Mouse (Mus musculus) midbrain, embryonic 12.5 days (tissue): ENCODE results near the gene Dexi. TPM values are rescaled to one million over a fixed set of nuclear protein-coding genes. Genes with fewer than 3 reads are reported as not detected.

Experiments
- ATAC-seq: fragments of 200-750 bp; cut with Nextera tagmentation; 2 replicates; pipeline ENCODE4 v1.8.0; 2017; ENCODE audit warnings: low read depth, moderate TSS enrichment, moderate library complexity; ENCODE audit not compliant: low FRiP score
- H3K27ac ChIP-seq: fragments of 300-500 bp; sonication (generic); replicated peaks from 2 replicates; pipeline ENCODE4 v1.5.1; 2016; ENCODE audit warnings: mild to moderate bottlenecking
- H3K27me3 ChIP-seq: fragments of 300-500 bp; sonication (generic); 2 replicates; pipeline ENCODE4 v1.6.1; 2016; ENCODE audit warnings: mild to moderate bottlenecking
- H3K36me3 ChIP-seq: fragments of 300-500 bp; sonication (generic); 2 replicates; pipeline ENCODE4 v1.6.1; 2016
- H3K4me1 ChIP-seq: fragments of 300-500 bp; sonication (generic); 2 replicates; pipeline ENCODE4 v1.6.1; 2016
- H3K4me2 ChIP-seq: fragments of 300-500 bp; sonication (generic); replicated peaks from 2 replicates; pipeline ENCODE4 v1.6.1; 2016; ENCODE audit warnings: mild to moderate bottlenecking, moderate library complexity
- H3K4me3 ChIP-seq: fragments of 300-500 bp; sonication (generic); 2 replicates; pipeline ENCODE4 v1.5.1; 2016; ENCODE audit warnings: mild to moderate bottlenecking
- H3K9ac ChIP-seq: fragments of 300-500 bp; sonication (generic); replicated peaks from 2 replicates; pipeline ENCODE4 v1.6.1; 2016; ENCODE audit warnings: mild to moderate bottlenecking, moderate library complexity
- H3K9me3 ChIP-seq: fragments of 300-500 bp; sonication (generic); 2 replicates; pipeline ENCODE4 v1.6.1; 2016; ENCODE audit warnings: mild to moderate bottlenecking
- WGBS: fragments of 180-500 bp; shearing (Covaris S2); methylation state at CpG from one replicate; pipeline ENCODE4 v1.1.7; 2016; 5-methylcytosine and 5-hydroxymethylcytosine counted together
- polyA plus RNA-seq: library from polyadenylated mRNA; unstranded; fragments of >200 nt; fragmentation: Nextera tagmentation; extraction: Ambion mirVana; gene quantifications from 2 replicates; pipeline ENCODE4 v1.2.1, GENCODE M21; 2016

Gene Dexi
- polyA plus RNA-seq, 1 experiment from 2014 or later = 26.2 TPM

DNA sequence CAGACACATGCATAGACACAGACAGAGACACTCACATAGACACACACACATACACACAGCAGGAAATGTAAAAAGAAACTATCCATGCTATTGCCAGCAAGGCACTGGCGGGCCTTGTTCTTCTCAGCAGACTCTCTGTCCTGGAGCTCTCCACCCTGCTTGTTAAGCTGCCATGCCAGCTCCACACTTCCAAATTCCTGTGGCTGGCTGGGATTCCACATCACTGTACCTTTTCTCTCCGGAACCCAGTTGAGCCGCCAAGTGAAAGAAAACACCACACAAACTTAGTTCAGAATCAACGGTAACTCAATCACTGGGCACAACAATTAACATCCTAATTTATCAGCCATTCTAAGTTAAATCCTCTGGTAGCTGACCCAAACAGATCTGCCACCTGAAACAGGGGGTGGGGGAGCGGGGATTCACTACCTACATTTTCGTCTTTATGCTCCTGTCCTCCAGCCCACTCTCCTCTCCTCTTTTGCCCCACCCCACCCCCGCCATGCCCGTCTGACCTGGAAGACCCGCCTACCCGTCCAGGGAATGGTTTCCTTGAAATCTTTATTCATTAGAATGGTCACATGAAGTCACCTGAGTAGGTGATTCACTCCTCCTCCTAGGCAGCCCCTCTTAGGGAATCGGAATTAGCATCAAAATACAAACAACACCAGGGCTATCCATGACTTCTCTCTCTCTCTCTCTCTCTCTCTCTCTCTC is 75.3 kb downstream of the Dexi start:
- ATAC-seq = no peak
- Histone ChIP-seq H3K4me2 (no peak overlapping the region), H3K4me1 (no peaks in the 10 kb centered on the region), H3K27ac (no peak overlapping the region), H3K27me3 (no peaks in the 10 kb centered on the region), H3K9me3 (no peaks in the 10 kb centered on the region), H3K4me3 (no peak overlapping the region), H3K9ac (no peak overlapping the region), H3K36me3 (no peaks in the 10 kb centered on the region)
- 39% methylated on average over 11 of the region's 11 CpGs for whole genome bisulfite sequencing

DNA sequence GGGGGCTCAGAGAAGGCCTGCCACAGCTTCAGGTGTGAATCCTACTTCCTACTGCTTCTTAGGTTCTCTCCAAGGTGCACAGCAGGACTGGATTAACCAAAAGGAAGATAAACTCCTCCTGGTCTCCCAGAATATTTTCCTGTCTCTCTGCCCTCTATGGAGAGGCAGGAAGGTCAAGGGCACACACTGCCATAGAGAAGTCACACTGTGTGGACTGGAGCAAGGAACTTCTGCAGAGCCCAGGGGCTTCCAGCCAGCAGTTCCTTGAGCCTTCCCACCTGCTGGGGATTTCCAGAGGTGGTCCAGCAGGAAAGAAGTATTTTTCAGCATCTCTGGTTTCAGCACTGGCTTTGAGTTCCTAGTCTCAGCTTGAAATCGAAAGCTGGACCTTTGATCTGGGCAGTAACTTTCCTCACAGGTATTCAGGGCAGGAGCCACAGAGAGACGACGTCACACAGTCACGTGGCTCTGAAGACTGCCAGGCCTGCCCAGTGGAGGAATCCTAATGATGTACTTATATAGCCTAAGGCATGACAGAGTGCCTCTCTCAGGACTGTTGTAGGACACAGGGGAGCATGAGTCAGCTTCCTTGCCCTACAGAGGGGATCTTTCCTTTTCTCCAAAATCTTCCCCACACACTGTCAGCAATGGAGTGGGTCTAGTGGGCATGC is 77.7 kb downstream of the Dexi start:
- WGBS = 48% methylated on average over 4 of the region's 4 CpGs
- H3K9me3 ChIP-seq = no peaks in the 10 kb centered on the region
- no peaks in the 10 kb centered on the region for H3K27me3 ChIP-seq
- no peak overlapping the region for H3K4me3 ChIP-seq
- H3K4me2 ChIP-seq = no peak overlapping the region
- no peak overlapping the region for H3K27ac ChIP-seq
- no peak for ATAC-seq
- no peaks in the 10 kb centered on the region for H3K36me3 ChIP-seq
- H3K9ac ChIP-seq = no peak overlapping the region
- no peaks in the 10 kb centered on the region for H3K4me1 ChIP-seq

DNA sequence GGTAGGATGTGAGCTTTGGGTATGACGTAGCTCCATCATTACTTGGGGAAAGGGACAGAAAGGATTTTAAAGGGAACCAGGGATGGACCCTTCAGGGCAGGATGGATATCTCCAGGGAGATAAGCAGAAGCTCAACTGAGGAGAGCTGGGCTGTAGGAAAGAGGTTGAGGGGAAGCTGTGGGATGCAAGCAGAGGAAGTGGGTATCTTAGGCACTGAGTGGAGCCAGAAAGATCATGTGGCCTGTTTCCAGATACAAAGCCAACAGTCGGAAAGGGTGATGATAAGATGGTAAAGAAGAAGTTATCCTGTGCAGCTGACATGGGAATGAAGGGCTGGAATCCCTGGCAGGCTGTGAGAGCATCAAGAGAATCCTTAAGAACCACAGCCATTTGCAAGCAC is 81.7 kb downstream of the Dexi start:
- ATAC-seq = no peak
- WGBS = 92% methylated on average over 2 of the region's 2 CpGs
- Histone ChIP-seq H3K27me3 (no peaks in the 10 kb centered on the region), H3K4me1 (no peaks in the 10 kb centered on the region), H3K9me3 (no peaks in the 10 kb centered on the region), H3K9ac (no peak overlapping the region), H3K27ac (no peak overlapping the region), H3K4me3 (no peak overlapping the region), H3K4me2 (no peak overlapping the region), H3K36me3 (no peaks in the 10 kb centered on the region)

DNA sequence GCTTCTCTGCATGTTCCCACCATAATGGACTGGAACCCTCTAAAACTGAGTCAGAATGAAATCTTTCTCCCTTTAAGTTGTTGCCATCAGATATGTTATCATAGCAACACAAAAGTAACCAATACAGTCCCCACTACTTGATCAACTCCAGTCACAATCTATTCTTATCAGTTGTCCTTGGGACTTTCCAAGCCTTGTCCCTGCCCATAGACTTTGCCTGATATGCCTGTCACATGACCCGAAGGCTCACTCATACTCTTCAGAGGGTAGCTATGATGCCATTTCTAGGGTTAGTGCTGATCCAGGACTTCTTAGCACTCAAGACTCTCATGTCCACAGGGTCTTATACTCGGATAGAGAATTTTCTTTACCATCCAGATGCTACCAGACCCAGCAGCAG is 82.7 kb downstream of the Dexi start:
- H3K4me2 ChIP-seq = no peak overlapping the region
- no peak for ATAC-seq
- no peaks in the 10 kb centered on the region for H3K4me1 ChIP-seq
- H3K9ac ChIP-seq = no peak overlapping the region
- H3K4me3 ChIP-seq = no peak overlapping the region
- WGBS = 75% methylated on average over 2 of the region's 2 CpGs
- no peaks in the 10 kb centered on the region for H3K9me3 ChIP-seq
- H3K27ac ChIP-seq = no peak overlapping the region
- H3K27me3 ChIP-seq = no peaks in the 10 kb centered on the region
- no peaks in the 10 kb centered on the region for H3K36me3 ChIP-seq

DNA sequence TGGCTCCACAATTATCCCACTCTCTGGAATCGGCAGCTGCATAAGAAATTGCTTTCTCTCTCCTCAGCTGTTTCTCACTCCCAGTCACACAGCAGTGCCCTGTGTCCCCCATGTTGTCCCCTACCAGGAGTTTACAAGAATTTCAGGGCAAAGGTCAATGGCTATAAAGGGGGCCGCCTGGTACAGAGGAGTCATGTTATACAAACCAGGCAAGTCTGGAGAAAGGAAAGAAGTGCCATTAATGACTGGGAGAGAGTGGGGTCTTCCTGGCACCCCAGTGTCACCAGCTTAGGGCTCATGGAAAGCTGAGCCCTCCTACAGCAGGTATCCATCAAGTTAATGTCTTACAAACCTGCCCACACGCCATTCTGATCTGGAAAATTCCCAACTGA is 88.3 kb downstream of the Dexi start:
- Histone ChIP-seq H3K9me3 (no peaks in the 10 kb centered on the region), H3K9ac (no peak overlapping the region), H3K4me2 (no peak overlapping the region), H3K27ac (no peak overlapping the region), H3K36me3 (no peaks in the 10 kb centered on the region), H3K4me1 (no peaks in the 10 kb centered on the region), H3K4me3 (no peak overlapping the region), H3K27me3 (no peaks in the 10 kb centered on the region)
- WGBS = 58% methylated on average over 3 of the region's 3 CpGs
- ATAC-seq = no peak

DNA sequence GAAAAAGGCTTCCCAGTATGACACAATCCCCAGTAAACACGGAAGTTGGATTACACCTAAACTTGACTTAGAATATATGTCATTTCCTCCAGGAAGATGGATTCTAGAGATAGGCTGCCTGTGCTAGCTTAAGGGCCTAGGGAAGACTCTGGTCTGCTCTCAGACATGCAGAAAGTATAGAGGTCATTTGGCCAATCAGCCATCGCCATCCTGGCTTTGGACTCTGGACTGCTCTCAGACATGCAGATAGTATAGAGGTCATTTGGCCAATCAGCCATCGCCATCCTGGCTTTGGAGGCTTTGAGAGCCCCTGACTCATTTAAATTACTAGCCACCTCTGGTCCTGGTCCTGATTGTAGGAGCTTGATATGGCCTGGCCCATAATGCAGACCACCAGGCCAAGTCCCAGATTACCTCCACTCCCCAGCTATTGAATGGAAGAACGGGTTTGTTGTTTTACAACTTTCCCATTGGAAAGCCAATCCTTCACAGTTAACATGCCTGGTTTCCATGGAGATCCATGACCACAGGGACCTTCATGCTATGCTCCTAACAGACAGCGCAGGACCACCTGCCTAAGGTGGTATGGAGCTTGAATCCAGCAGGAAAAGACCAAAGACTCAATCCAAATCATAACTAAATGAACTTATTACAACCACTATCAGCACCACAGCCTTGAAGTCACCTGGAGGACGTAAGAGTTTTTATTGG is 88.8 kb downstream of the Dexi start:
- 80% methylated on average over 6 of the region's 6 CpGs for WGBS
- H3K27me3 ChIP-seq = no peaks in the 10 kb centered on the region
- no peak overlapping the region for H3K4me2 ChIP-seq
- no peaks in the 10 kb centered on the region for H3K4me1 ChIP-seq
- H3K9ac ChIP-seq = no peak overlapping the region
- H3K9me3 ChIP-seq = no peaks in the 10 kb centered on the region
- no peak overlapping the region for H3K4me3 ChIP-seq
- no peaks in the 10 kb centered on the region for H3K36me3 ChIP-seq
- ATAC-seq = no peak
- H3K27ac ChIP-seq = no peak overlapping the region

Other genes starting within 250 kb of the Dexi start
- gene Emp2, start 229.1 kb downstream of the Dexi start, polyA plus RNA-seq = 2.9 and 4.4 TPM in 2 replicates
- gene Tekt5, start 147.6 kb downstream of the Dexi start, polyA plus RNA-seq = 0.22 TPM in 1 of 2 replicates, not detected in the other
- 53.4 and 61.7 TPM in 2 replicates for gene Nubp1, start 131.1 kb downstream of the Dexi start, polyA plus RNA-seq
- 35.5 and 35.6 TPM in 2 replicates for gene Tvp23a, start 95.7 kb downstream of the Dexi start, polyA plus RNA-seq
- gene Ciita, start 63.0 kb downstream of the Dexi start, polyA plus RNA-seq = 0.46 TPM in 2 replicates
- 51.0 and 51.6 TPM in 2 replicates for gene Clec16a, start 2.3 kb upstream of the Dexi start, polyA plus RNA-seq
- gene Socs1, start 242.5 kb upstream of the Dexi start, polyA plus RNA-seq = 2.5 and 3.4 TPM in 2 replicates
- not detected in 2 replicates for gene Tnp2, start 245.6 kb upstream of the Dexi start, polyA plus RNA-seq
- not detected in 2 replicates for gene Prm3, start 247.9 kb upstream of the Dexi start, polyA plus RNA-seq